Mouse (Mus musculus) heart, postnatal 14 days (tissue): ENCODE measurements at regions not wholly inside any gene's neighbourhood (a gene's known extent, or its start where the extent isn't known, plus 50 kb on each side); places are given as distances from the start of the nearest gene placed in this dataset.
"Not testable (repeated sequence)": the region's sequence is repeated elsewhere in the genome, so short reads cannot be mapped to it uniquely, and the experiment has no call there.

ENCODE experiments used
- DNase-seq, 2 experiments: peaks; one replicate each; pipeline ENCODE4 v3.0.0; 2021 to 2022
- intact Hi-C: fragments of 180-260 bp; cut with DNase I; formaldehyde crosslinking; loops from one replicate; pipeline ENCODE4 v1.15.1; 2025

DNA sequence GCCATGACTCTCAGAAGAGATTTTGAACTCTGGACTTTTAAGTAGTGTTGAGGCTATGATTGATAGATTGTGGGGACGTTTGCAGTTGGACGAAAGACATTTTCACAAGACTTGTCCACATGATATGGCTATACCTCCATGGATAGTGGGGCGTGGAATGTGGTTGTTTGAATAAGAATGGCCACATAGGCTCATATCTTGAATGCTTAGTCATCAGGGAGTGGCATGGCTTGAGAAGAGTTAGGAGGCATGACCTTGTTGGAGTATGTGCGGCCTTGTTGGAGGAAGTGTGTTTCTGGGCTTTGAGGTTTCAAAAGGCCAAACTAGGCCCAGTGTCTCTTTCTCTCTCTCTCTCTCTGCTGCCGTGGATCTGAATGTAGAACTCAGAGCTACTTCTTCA is 204.7 kb upstream of the Pclo start:
- no peak for DNase-seq
- intact Hi-C loops: no loop called here

- intact Hi-C loops: no loop called here
- DNase-seq: no peak
Observed at GRCm38 (mm10) chr5:14311729-14312128, 203.0 kb upstream of the Pclo start.

DNA sequence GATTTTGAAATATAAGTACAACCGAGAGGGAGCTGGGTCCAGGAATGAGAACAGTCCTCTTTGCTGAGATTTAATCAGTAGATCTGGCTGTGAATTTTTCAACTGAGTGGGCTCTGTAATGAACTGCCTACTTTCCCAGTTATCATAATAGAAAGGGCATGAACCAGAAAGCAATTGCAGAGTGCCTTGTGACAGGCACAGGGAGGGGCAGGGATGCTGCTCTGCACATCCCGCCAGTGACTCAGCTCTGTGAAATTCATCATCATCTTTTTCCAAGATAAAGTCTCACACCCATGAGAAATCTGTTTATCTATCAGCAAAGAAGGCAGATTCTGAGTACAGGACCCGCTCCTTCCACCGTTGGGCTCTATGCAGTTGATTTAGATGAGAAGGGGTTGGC is 194.5 kb upstream of the Pclo start:
- intact Hi-C loops: no loop called here
- no peak for DNase-seq

DNA sequence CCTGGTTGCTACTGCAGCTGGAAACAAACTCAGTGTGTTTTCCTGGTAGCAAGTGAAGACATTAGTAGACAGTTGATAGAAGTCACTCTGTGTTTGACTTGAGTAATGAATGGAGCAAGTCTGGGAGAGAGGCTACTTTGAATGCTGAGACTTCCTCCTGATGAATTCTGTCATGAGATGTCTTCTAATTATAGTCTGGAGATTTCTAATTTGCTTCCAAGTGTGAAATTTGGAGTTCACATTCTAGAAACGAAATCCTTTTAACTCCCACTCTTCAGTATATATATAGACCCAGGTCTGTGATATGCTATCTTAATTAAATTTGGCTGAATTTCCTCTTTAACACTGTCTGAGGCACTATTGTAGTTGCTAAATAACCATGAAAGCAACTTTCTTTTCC is 192.7 kb upstream of the Pclo start:
- intact Hi-C loops: no loop called here

GRCm38 (mm10) chr5:14360446-14360845 is 154.3 kb upstream of the Pclo start:
- DNase-seq: no peak
- intact Hi-C loops: no loop called here

More for the DNA sequence above, 192.7 kb upstream of the Pclo start:
- no peak for DNase-seq

GRCm38 (mm10) chr5:14389184-14389890 is 125.4 kb upstream of the Pclo start:
- intact Hi-C loops: no loop called here
- DNase-seq: peak; percentile 2 to 42

- intact Hi-C loops: no loop called here
- no peak for DNase-seq
Observed at GRCm38 (mm10) chr5:14391793-14392192, 122.9 kb upstream of the Pclo start.

GRCm38 (mm10) chr5:14403381-14403780 is 111.3 kb upstream of the Pclo start:
- DNase-seq, intact Hi-C loops: not testable (repeated sequence)

DNA sequence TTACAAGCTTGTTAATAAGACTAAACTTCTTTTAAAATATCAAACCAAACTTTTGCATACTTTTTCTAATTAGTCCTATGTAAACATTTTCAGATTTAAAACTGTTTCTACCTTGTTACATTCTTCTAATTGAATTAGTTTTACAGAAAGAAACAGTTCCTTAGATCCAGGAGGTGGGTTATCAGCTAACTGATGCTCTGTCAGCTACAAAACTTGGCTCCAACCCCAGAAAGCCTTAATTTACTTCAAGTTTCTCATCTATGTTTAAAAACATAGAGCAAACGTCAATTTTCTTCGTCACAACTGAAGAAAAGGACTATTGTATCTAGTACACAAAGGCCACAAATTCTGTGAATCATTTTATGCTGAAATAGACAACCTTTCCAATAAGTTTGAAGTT is 110.4 kb upstream of the Pclo start:
- no peak for DNase-seq
- intact Hi-C loops: no loop called here

- no peak for DNase-seq
- intact Hi-C loops: no loop called here
Observed at GRCm38 (mm10) chr5:14415234-14415862, 99.4 kb upstream of the Pclo start.

GRCm38 (mm10) chr5:14453082-14453481 is 61.6 kb upstream of the Pclo start:
- DNase-seq: no peak
- intact Hi-C loops: no loop called here
